Mouse (Mus musculus) liver, embryonic 15.5 days (tissue): ENCODE data around the gene Kif3a. TPM values are rescaled to one million over a fixed set of nuclear protein-coding genes. Genes with fewer than 3 reads are reported as not detected.

Experiments used
- ATAC-seq: fragments of 200-750 bp; cut with Nextera tagmentation; 2 replicates; pipeline ENCODE4 v1.8.0; 2017; ENCODE audit warnings: moderate number of reproducible peaks, mild to moderate bottlenecking, moderate library complexity; ENCODE audit not compliant: insufficient read depth
- H3K27ac ChIP-seq: fragments of 300-500 bp; sonication (generic); replicated peaks from 2 replicates; pipeline ENCODE4 v1.5.1; 2015; ENCODE audit warnings: mild to moderate bottlenecking, inconsistent platforms
- H3K27me3 ChIP-seq: fragments of 300-500 bp; sonication (generic); 2 replicates; pipeline ENCODE4 v1.6.1; 2015; ENCODE audit warnings: mild to moderate bottlenecking, inconsistent platforms
- H3K36me3 ChIP-seq: fragments of 300-500 bp; sonication (generic); replicated peaks from 2 replicates; pipeline ENCODE4 v1.6.1; 2015; ENCODE audit warnings: moderate library complexity, mild to moderate bottlenecking, inconsistent platforms
- H3K4me1 ChIP-seq: fragments of 300-500 bp; sonication (generic); replicated peaks from 2 replicates; pipeline ENCODE4 v1.6.1; 2015; ENCODE audit warnings: inconsistent platforms
- H3K4me2 ChIP-seq: fragments of 300-500 bp; sonication (generic); 2 replicates; pipeline ENCODE4 v1.6.1; 2015; ENCODE audit warnings: moderate library complexity, mild to moderate bottlenecking, inconsistent platforms
- H3K4me3 ChIP-seq: fragments of 300-500 bp; sonication (generic); replicated peaks from 2 replicates; pipeline ENCODE4 v1.5.1; 2015; ENCODE audit warnings: mild to moderate bottlenecking, inconsistent platforms
- H3K9ac ChIP-seq: fragments of 300-500 bp; sonication (generic); 2 replicates; pipeline ENCODE4 v1.6.1; 2015; ENCODE audit warnings: moderate library complexity, mild to moderate bottlenecking, inconsistent platforms
- H3K9me3 ChIP-seq: fragments of 300-500 bp; sonication (generic); replicated peaks from 2 replicates; pipeline ENCODE4 v1.6.1; 2016; ENCODE audit warnings: inconsistent platforms
- WGBS: fragments of 180-500 bp; shearing (Covaris S2); methylation state at CpG from one replicate; pipeline ENCODE4 v1.1.7; 2015; ENCODE audit warnings: mixed read lengths; ENCODE audit not compliant: insufficient replicate concordance; 5-methylcytosine and 5-hydroxymethylcytosine counted together
- polyA plus RNA-seq: library from polyadenylated mRNA; unstranded; fragments of >200 nt; fragmentation: Nextera tagmentation; extraction: Ambion mirVana; gene quantifications from 2 replicates; pipeline ENCODE4 v1.2.1, GENCODE M21; 2015

Kif3a gene
- polyA plus RNA-seq, 1 experiment from 2014 or later: 7.5 TPM

DNA sequence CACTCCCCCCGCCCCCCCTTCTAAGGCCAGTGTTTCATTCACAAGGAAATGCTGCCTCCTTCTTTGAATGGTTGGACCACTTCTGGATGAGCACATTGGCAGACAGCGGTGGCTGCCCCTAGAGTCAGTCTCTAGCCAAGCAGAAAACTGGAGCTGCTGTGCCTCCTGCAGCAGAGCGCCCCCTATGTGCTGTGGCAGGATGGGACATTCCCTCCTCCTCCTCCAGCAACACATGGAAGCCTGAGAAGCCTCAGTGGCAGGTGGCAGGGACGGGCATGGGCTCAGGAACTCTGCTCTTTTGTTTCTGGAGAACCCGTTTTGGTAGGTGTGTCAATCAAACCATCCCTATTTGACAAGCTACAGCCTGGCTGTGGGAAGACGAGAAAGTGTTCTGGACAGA lies 42.3 kb upstream of the Kif3a start:
- H3K27me3 ChIP-seq: no peaks in the 10 kb centered on the region; the same call in 1 of the 2 replicates
- no peak overlapping the region for H3K4me2 ChIP-seq
- H3K4me3 ChIP-seq: no peak overlapping the region
- H3K9ac ChIP-seq: no peak overlapping the region
- H3K36me3 ChIP-seq: peaks cover 17% of the 10 kb centered on the region; the same call in 1 of the 2 replicates
- no peak for ATAC-seq
- H3K9me3 ChIP-seq: no peaks in the 10 kb centered on the region
- H3K4me1 ChIP-seq: peaks cover 89% of the 10 kb centered on the region
- no peak overlapping the region for H3K27ac ChIP-seq
- 64% methylated on average over 6 of the region's 6 CpGs for WGBS

DNA sequence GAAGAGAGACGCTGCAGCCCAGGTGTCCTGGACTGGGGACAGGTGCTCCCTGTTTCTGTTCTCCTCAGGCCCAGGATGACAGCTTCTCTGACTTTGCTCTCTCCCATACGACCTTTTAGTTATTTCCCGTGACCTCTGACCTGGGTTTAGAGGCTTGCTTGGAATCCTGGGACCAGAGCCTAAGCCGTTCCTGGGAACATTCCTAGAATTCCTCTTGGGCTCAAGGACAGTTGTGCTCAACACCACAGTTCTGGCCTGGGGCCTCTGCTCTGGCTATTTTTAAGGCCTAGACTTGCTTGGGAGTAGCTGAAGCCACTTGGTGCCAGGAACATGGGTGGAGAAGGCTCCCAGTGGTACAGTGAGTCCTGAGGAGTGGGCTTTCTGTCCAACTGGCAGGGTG lies 41.7 kb upstream of the Kif3a start:
- no peak for ATAC-seq
- Histone ChIP-seq H3K9ac (no peak overlapping the region), H3K27ac (no peak overlapping the region), H3K4me3 (no peak overlapping the region), H3K9me3 (no peaks in the 10 kb centered on the region), H3K36me3 (peaks cover 17% of the 10 kb centered on the region; the same call in 1 of the 2 replicates), H3K4me2 (no peak overlapping the region), H3K4me1 (peaks cover 85% of the 10 kb centered on the region), H3K27me3 (no peaks in the 10 kb centered on the region)
- 85% methylated on average over 4 of the region's 4 CpGs for WGBS

DNA sequence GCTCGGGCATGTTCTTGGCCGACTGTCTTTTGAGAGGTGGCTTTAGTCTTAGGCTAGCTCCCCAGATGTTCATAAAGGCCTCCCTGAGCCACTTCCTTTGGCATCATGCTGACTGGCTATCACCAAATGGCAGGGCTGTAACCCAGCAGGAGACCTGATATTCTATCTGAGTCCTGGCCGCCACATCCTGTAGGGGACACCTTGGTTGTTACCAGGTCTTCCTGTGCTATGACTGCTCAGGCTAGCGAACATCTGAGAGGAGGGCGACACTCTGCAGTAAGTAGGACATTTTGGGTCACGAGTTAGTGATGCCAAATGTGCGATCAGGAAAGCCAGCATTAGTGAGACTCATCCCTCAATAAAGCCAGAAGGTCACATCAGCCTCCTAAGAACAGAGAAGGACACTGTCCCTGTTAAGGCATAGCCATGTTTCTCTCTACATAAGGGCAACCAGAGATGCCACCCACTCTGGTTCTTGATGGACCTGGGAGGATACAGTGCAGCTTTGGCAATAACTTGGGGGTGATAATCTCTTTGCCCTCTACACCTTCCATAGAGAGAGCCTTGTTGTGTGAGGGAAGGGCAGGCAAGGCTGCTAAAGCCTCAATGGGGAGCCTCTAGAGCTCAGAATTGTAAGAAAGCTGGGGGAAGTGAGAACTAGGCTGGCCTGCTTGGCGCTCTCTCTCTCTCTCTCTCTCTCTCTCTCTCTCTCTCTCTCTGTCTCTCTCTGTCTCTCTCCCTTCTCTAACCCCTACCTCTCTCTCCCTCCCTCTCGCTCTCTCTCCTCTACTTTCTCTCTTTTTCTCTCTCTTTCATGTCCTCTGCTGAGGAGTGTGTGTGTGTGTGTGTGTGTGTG lies 38.6 kb upstream of the Kif3a start:
- ATAC-seq: no peak
- no peak overlapping the region for H3K4me3 ChIP-seq
- no peaks in the 10 kb centered on the region for H3K9me3 ChIP-seq
- no peak overlapping the region for H3K9ac ChIP-seq
- no peak overlapping the region for H3K4me2 ChIP-seq
- H3K27ac ChIP-seq: no peak overlapping the region
- H3K36me3 ChIP-seq: peaks cover 24% of the 10 kb centered on the region
- H3K27me3 ChIP-seq: no peaks in the 10 kb centered on the region
- peaks cover 55% of the 10 kb centered on the region for H3K4me1 ChIP-seq
- 49% methylated on average over 9 of the region's 9 CpGs for WGBS

DNA sequence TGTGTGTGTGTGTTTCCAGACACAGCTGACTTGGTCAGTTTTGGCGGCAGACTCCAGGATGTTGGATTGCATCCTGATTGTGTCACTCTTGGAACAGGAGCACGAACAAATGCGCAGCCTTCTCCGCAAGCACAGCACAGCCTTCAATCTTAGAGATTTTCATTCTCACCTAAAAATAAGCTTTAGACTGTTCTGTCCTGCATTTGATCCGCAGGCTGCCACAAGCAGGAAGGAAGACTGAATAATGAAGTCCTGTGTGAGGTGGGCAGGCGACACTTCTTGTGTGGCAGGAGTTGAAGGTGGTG lies 38.0 kb upstream of the Kif3a start:
- Histone ChIP-seq H3K9me3 (no peaks in the 10 kb centered on the region), H3K27ac (no peak overlapping the region), H3K9ac (no peak overlapping the region), H3K4me1 (peaks cover 50% of the 10 kb centered on the region), H3K36me3 (peaks cover 30% of the 10 kb centered on the region), H3K27me3 (no peaks in the 10 kb centered on the region), H3K4me3 (no peak overlapping the region), H3K4me2 (no peak overlapping the region)
- 51% methylated on average over 6 of the region's 6 CpGs for WGBS
- ATAC-seq: no peak

DNA sequence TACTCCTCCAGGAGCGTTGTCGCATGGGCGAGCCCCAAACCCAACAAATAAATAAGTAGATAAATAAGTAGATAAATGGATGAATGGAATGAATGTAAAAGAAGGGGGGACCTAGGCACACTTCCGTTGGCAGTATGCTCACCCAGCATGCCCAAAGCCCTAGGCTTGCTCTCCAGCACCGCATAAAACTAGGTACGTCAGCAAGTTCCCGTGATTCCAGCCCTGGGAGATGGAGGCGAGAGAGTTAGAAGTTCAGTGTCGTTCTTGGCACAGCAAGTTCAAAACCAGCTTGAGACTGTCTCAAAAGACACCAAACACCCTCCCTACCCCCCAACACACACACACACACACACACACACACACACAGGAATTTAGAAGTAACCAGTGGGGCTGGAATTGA lies 37.2 kb upstream of the Kif3a start:
- no peak for ATAC-seq
- Histone ChIP-seq H3K4me2 (no peak overlapping the region), H3K27me3 (no peaks in the 10 kb centered on the region), H3K9me3 (no peaks in the 10 kb centered on the region), H3K36me3 (peaks cover 37% of the 10 kb centered on the region), H3K4me3 (no peak overlapping the region), H3K9ac (no peak overlapping the region), H3K4me1 (peaks cover 42% of the 10 kb centered on the region), H3K27ac (no peak overlapping the region)
- WGBS: 85% methylated on average over 9 of the region's 9 CpGs

DNA sequence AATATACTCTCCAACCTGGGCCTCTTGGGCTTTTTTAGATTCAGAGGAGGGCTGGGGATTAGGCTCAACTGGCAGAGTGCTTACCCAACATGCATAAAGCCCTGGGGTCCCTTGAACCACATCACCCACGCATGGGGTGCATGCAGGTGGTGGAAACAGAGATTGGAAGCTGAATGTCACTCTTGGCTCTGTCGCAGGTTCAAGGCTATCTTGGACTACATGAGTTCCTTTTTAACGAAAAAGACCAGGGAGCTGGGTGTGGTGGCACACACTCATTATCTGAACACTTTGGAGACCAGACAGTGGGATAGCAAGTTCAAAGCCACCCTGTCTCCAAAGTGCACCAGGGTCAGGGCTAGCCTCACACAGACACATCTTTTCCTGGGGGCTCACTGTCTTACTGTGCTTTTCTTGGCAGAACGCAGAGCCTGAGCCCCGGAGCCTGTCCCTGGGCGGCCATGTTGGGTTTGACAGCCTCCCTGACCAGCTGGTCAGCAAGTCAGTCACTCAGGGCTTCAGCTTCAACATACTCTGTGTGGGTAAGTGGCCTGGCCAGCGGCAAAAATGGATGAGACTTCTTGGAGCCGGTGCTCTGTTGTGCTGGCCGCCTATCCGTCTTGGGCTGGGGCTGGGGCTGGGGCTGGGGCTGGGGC lies 35.5 kb upstream of the Kif3a start:
- 73% methylated on average over 10 of the region's 10 CpGs for WGBS

DNA sequence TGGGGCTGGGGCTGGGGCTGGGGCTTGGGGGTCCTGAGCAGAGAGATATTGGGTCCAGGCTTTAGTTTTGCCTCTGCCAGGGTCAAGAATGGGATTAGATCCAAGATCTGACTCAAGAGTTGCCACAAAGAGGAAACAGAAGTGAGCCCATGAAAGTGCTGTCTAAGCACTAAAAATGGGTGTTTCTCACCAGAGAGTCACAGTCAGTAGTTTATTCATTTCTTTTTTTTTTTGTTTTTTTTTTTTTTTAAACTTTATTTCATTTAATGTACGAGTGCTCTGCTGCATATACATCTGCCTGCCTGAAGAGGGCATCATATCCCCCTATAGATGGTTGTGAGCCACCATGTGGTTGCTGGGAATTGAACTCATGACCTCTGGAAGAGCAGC lies 35.0 kb upstream of the Kif3a start:
- Histone ChIP-seq H3K4me3 (no peak overlapping the region), H3K27ac (no peak overlapping the region), H3K9ac (no peak overlapping the region), H3K4me2 (no peak overlapping the region), H3K27me3 (no peaks in the 10 kb centered on the region), H3K36me3 (peaks cover 53% of the 10 kb centered on the region), H3K9me3 (no peaks in the 10 kb centered on the region), H3K4me1 (peaks cover 20% of the 10 kb centered on the region)
- 75% methylated on average over 1 of the region's 1 CpGs for whole genome bisulfite sequencing
- no peak for ATAC-seq

More for the DNA sequence above, 35.5 kb upstream of the Kif3a start:
- Histone ChIP-seq H3K4me2 (no peak overlapping the region), H3K4me3 (no peak overlapping the region), H3K36me3 (peaks cover 48% of the 10 kb centered on the region), H3K27ac (no peak overlapping the region), H3K4me1 (peaks cover 26% of the 10 kb centered on the region), H3K27me3 (no peaks in the 10 kb centered on the region), H3K9me3 (no peaks in the 10 kb centered on the region), H3K9ac (no peak overlapping the region)
- ATAC-seq: no peak

DNA sequence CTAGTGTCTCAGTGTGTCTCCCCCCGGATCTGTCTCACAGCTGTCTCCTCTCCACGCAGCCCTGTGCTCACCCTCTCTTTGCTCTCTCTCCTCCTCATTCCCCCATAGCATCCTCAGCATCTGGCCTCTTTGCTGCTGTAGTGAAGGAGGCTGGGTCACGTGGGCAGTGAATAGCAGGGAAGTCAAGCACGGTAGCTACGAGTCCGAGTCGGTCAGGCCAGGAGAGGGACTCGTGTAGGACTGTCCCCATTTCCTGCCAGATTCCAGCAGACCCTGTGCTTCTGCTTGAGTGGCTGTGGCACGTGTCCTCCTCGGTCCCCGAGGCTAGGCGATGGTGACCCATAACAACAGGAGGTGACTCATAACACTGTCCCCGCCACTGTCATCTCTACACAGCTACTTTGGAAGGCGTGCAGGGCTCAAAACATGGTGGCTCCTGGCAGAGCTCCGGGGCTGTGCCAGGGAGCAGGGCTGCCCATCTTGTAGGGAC lies 28.1 kb upstream of the Kif3a start:
- no peaks in the 10 kb centered on the region for H3K9me3 ChIP-seq
- no peak overlapping the region for H3K9ac ChIP-seq
- H3K27me3 ChIP-seq: no peaks in the 10 kb centered on the region
- H3K4me3 ChIP-seq: no peak overlapping the region
- peaks cover 80% of the 10 kb centered on the region for H3K36me3 ChIP-seq
- H3K27ac ChIP-seq: no peak overlapping the region
- 81% methylated on average over 15 of the region's 15 CpGs for WGBS
- no peak for ATAC-seq
- H3K4me1 ChIP-seq: 0 out of 2 replicates have a peak, but pooled peaks cover 11% of the 10 kb centered on the region
- H3K4me2 ChIP-seq: no peak overlapping the region

DNA sequence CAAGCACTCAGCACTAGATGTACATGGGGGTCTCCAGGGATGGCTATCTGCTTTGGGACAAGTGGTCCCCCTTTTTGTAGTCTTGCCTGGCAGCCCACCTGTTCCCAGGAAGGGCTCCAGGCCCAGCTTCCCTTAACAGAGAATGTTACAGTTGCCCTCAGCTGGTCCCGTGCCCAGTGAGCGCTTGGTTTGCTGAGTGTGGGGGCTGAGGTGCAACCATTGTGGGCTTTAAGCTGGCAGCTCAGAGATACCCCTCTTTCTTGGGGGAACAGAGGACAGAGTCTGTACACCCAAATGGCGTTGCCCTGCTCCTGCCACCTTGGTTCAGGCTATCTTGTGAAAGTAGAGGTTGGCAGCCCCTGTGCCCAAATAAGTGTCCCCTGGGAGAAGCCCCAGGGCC lies 26.8 kb upstream of the Kif3a start:
- ATAC-seq: no peak
- Histone ChIP-seq H3K27ac (no peak overlapping the region), H3K9me3 (no peaks in the 10 kb centered on the region), H3K4me1 (0 out of 2 replicates have a peak, but pooled peaks cover 11% of the 10 kb centered on the region), H3K4me3 (no peak overlapping the region), H3K4me2 (no peak overlapping the region), H3K9ac (no peak overlapping the region), H3K36me3 (peaks cover 69% of the 10 kb centered on the region), H3K27me3 (no peaks in the 10 kb centered on the region)
- WGBS: 81% methylated on average over 3 of the region's 3 CpGs

DNA sequence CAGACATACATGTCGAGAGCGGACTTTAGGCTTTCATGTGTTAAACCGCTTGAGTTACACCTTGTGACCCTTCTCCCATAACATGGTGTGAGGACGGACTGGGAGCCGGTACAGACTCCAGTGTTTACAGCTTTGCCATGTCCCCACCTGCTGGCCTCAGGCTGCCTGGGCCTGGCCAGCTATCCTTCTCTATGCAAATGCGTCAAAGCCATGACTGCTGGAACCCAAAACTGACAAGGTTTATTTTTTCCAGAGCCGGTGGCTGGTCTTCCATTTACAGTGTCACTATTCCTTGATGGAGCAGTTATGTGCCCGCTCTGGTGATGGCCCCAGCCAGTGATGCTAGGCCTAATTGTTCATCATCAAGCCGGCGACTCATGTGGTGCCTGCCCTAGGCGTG lies 26.0 kb upstream of the Kif3a start:
- ATAC-seq: no peak

DNA sequence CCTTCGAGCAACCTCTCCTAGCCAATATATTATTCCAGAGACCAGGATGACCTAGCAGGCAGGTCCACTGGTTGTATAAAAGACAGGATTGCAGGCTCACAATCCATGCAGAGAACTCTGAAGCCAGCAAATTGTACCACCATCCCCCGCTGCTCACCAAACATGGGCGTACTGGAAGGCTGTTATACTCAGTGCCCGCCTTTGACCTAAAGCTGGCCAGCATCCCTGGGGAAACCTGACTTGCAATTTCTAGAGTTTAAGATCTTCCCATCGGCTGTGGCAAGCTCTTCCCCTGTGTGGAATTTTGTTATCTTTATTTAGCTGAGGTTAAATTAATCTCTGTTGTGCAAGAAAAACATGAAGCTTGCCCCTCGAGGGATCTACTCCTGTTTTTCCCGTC lies 24.2 kb upstream of the Kif3a start:
- Histone ChIP-seq H3K27me3 (no peaks in the 10 kb centered on the region), H3K9me3 (no peaks in the 10 kb centered on the region), H3K4me2 (no peak overlapping the region), H3K27ac (no peak overlapping the region), H3K4me1 (peaks cover 33% of the 10 kb centered on the region), H3K36me3 (peaks cover 44% of the 10 kb centered on the region), H3K4me3 (no peak overlapping the region), H3K9ac (no peak overlapping the region)
- 73% methylated on average over 7 of the region's 7 CpGs for WGBS
- no peak for ATAC-seq

More for the DNA sequence above, 26.0 kb upstream of the Kif3a start:
- H3K27me3 ChIP-seq: no peaks in the 10 kb centered on the region
- no peak overlapping the region for H3K4me2 ChIP-seq
- no peaks in the 10 kb centered on the region for H3K9me3 ChIP-seq
- H3K9ac ChIP-seq: no peak overlapping the region
- H3K4me1 ChIP-seq: peaks cover 15% of the 10 kb centered on the region
- H3K36me3 ChIP-seq: peaks cover 60% of the 10 kb centered on the region
- WGBS: 88% methylated on average over 11 of the region's 11 CpGs
- H3K4me3 ChIP-seq: no peak overlapping the region
- H3K27ac ChIP-seq: no peak overlapping the region
